Mouse (Mus musculus) cerebellum, adult 18-20 months (tissue): ENCODE data around the gene Gm21477.
"Not testable (repeated sequence)": the region's sequence is repeated elsewhere in the genome, so short reads cannot be mapped to it uniquely, and the experiment has no call there.

Experiments used
- DNase-seq, 2 experiments: peaks; one replicate each; pipeline ENCODE4 v3.0.0; 2021

The Gm21477 gene

DNA sequence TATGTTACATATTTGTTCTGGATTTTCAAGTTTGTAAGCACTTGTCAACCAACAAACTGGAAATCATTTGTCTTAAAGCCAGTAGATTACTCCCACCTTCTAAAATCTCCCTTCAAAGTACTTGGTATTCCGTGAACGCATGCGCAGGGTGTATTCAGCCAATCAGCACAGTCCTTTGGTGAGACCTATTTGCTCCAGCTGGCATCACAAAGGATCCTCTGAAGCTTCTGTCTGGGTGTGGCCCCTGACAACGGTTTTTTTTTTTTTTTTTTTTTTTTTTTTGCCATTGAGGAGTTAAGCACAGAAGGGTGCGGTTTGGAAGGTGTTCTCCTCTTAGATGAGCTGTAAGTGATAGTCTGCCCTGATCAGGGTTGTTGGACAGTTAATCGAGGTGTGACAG lies at the start of gene Gm21477:
TSS of gene Gm21477 (plus strand) at position 301 of the 400 bp plus-strand sequence.
- not testable (repeated sequence) for DNase-seq
